Mouse (Mus musculus): Measurements from ENCODE around the gene Epb41l5.

Epb41l5 gene

DNA sequence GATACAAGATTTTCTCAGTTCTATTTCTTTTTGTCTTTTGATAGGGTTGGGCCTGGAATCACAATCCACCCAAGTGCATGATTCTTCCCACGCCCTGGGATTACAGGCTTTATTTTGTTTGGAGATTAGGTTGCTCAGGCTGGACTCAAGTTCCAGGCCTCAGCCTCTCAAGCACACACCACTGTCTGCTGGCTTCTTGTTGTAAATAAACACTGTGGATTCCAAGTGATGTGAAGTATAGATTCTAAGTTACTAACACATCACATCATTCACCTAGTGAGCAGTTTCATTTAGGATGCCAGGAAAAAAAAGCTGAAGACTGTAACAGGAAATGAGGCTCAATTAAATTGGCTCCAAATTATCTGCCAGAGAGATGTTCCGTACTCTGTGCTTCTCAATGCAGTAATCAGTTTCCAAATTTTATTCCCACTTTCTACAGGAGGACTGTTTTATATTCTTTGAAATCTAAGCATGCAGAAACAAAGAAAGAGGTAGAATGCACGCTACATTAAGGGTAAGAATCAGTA, 51.8 kb downstream of the Epb41l5 start:
- DNase-seq (ENCODE audit: low spot score in 2 of 2), result no peak

GRCm38 (mm10) chr1:119590041-119590440, 58.8 kb downstream of the Epb41l5 start:
- DNase-seq (ENCODE audit: low spot score in 2 of 2), result no peak

GRCm38 (mm10) chr1:119584974-119585373, 63.8 kb downstream of the Epb41l5 start:
- DNase-seq (ENCODE audit: low spot score in 2 of 2), result no peak

GRCm38 (mm10) chr1:119570134-119570533, 78.7 kb downstream of the Epb41l5 start:
- no peak for DNase-seq (ENCODE audit: low spot score in 2 of 2)

DNA sequence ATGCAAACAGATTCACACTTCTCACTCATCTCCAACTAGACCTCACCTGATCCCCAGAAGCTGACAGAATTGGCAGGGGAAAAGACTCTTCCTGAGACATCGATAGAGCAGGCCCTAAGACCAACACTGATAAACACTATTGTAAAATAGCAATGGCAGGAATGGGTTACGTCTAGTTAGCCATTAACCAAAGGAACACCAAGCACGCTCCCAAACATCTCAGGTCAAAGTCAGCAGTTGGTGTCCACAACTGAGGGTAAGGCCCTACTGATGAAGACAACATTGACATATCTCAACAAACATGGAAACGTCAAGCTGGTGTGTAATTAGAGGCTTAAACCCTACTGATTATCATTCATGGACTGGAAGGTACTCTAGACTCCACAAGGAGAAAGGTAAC, 83.3 kb downstream of the Epb41l5 start:
- DNase-seq (ENCODE audit: low spot score in 2 of 2), result no peak

- DNase-seq (ENCODE audit: low spot score in 2 of 2), result no peak
These were observed 91.0 kb downstream of the Epb41l5 start for GRCm38 (mm10) chr1:119557641-119558395.

GRCm38 (mm10) chr1:119555651-119556050, 93.1 kb downstream of the Epb41l5 start:
- no peak for DNase-seq (ENCODE audit: low spot score in 2 of 2)

DNA sequence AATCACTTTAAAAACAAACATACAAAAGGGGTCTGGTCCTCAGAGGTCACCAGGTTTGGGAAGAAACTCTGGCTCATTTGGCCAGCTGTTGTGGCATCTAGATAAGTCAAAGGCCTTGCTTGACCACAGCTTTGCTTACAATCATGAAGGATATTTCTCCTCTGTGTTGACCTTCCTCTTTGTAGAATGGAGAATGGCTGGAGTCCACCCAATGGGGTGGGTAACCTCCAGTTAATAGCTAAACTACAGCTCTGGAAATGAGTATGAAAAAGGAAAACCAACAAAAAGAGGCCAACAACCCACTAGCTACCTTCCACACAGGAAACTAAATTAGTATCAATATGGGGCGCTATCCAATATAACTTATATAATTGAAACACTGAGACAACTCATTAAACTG, 97.1 kb downstream of the Epb41l5 start:
- DNase-seq (ENCODE audit: low spot score in 2 of 2), result no peak

DNA sequence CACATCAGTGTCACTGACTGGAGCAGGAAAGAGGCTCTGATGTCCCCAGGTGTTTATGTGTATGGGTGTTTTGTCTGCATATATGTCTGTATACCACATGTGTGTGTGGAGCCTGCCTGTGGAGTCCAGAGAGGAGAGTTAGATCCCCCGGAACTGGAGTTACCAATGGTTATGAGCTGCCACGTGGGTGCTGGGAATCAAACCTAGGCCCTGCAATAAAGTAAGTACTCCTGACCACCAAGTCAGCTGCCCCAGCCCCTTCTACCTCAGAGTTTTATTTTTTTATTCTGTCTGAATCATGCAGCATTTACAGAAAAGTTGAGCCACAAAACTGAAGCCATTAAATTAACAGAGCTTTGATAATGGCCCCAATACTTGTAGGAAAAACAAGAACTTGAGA, 98.7 kb downstream of the Epb41l5 start:
- no peak for DNase-seq (ENCODE audit: low spot score in 2 of 2)

DNA sequence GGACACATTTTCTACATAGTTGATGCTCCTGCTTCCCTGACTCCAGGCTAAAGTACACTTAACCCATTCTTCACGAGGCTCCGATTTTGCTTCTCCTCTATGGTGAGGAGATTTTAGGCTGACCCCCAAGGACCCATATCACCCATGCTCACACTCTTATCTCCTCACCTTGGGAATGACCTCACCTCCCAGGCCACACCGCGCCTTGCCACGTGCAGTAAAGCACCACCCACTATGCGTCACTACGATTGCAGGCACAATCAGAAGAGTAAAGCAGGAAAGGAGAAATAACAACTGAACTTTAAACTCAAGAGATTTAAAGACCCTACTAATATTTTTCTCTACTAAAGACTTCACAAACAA, 99.5 kb downstream of the Epb41l5 start:
- DNase-seq (ENCODE audit: low spot score in 2 of 2), result no peak

DNA sequence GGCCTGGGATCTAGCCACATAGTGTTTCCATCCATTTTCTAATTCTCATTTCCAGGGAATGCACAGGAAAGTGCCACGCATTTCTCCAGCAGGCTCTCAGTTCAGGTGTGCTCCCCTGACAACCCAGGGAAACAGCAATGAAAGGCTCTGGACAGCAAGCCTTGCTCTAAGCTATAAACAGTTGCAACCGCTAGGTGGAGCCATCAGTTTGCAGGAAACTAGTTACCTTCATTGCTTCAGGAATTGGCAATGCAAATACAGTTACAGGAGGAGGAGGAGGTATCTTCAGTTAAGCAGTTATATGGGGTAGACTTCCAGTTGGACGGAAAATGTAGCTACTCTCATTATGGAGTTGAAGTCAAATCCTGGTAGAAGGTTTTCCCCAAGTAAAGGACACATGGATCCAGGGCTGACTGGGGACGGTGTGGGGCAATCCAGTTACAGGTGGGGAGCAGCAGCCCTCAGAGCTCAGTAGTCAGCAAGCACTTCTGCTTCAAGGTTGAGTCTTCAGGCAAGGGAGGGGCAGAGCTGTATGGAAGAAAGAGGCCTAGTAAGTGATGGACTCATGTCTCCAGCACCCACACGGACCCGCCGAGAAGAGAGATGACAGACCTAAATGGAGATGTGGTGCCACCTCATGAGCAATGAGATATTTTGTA, 100.0 kb downstream of the Epb41l5 start:
- peak; percentile 64 to 88 for DNase-seq (ENCODE audit: low spot score in 2 of 2)

- DNase-seq (ENCODE audit: low spot score in 2 of 2), result no peak
These were observed 102.3 kb downstream of the Epb41l5 start for GRCm38 (mm10) chr1:119546490-119546889.

DNA sequence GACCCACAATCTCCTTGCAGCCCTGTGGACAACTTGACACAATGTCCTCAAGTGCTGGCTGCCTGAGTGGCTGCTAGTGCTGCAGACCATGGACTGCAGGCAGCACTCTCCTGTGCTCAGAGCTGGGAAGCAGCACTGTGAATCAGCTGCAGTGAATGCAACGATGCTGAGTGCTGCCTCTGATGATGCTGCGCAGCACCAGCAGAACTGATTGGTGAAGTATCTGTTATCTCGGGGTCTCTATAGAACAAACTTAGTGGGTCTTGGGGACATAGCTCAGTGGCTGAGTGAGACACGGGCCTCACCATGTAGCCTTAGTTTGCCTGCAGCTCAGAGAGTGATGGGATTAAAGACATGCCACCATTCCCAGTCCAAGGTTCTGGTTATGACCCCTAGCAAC, 103.1 kb downstream of the Epb41l5 start:
- DNase-seq (ENCODE audit: low spot score in 2 of 2), result no peak

DNA sequence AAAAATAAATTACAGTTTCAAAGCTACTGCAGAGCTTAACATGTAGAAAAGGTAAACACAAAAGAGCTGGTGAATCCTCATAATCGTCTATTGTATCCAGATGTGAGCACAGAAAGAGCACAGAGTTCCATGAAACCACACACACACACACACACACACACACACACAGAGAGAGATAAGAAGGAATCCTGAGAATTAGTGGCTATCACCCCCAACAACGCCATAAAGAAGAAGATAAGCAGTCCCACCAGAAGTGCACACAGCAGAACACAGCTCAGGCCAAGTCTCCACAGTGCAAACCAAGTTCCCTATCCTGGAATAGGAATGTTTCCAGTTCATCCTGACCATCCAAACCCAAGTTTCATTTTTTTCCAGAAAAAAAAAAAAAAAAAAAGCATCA, 103.6 kb downstream of the Epb41l5 start:
- no peak for DNase-seq (ENCODE audit: low spot score in 2 of 2)

DNA sequence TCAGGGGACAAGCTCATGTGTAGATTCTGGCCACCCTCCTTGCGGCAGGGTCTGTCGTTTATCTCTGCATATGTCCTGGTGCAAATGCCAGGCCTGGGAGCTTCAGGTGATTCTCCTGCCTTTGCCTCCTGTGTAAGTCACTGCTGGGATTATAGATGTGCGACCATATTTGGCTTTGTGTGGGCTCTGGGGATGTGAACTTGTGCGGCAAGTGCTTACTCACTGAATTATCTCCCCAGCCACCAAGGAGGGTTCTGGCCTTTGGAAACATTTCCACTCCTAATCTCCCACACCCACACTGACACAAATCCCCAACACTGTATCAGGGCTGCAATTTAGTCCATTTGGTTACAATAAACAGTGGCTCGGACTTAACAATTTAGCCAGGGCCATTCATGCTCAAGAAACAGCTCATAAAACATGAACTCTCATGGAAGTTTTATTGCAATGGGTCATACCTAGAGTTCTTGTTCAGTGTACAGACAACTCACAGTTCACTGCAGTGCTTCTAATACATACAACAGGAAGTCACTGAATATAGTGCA, 104.1 kb downstream of the Epb41l5 start:
- no peak for DNase-seq (ENCODE audit: low spot score in 2 of 2)

GRCm38 (mm10) chr1:119543316-119543715, 105.5 kb downstream of the Epb41l5 start:
- no peak for DNase-seq (ENCODE audit: low spot score in 2 of 2)

GRCm38 (mm10) chr1:119541570-119541969, 107.2 kb downstream of the Epb41l5 start:
- no peak for DNase-seq (ENCODE audit: low spot score in 2 of 2)

DNA sequence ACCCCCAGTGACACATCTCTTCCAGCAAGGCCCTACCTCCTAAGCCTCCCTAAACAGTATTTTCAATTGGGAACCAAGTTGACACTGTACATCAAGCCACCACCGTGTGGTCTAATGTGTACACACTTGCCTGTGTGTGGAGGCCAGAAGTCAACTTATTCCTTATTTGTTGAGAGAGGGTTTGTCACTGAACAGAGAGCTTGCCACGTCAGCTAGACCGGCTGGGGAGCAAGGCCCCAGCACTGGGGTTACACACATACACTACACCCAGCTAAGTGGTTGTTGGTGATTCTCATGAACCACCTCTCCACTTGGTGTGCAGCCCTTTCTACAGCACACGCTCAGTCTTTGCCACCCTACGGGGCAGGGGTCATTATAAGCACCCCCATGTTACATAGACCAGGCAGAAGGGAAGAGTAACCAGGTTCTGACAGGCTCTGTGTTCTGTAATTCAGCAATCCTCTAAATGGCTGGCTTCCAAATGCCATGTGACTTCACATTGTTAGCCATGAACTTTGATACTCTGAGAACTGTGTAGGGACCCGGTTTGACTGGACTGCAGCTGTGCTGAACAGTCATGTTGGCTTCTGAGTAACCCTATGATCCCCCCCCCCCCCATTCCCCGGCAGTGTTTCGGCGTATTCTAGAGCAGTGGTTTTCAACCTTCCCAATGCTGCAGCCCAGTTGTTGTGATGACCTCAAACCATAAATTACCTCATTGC, 107.8 kb downstream of the Epb41l5 start:
- no peak for DNase-seq (ENCODE audit: low spot score in 2 of 2)

GRCm38 (mm10) chr1:119539252-119539651, 109.5 kb downstream of the Epb41l5 start:
- DNase-seq (ENCODE audit: low spot score in 2 of 2), result no peak

DNA sequence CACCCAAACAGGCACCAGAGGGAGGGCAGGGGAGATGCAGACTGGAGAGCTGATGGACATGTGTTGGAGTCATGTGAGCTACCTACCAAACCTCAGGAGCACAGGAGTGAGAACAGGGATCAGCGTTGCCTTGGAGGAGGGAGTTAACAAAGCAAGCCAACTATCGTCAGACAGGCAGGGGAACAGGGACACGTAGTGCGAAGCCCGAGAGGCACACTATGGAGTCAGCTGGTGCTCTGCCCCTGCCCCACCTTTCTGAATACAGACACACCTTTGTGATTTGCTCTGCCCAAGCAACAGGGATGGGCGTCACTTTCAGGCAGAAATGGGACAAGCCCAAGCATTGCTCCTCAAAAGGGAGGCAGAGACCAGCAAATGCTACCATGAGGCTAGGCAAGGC, 111.1 kb downstream of the Epb41l5 start:
- peak in 1 of 2 experiments; percentile 56 for DNase-seq (ENCODE audit: low spot score in 2 of 2)

DNA sequence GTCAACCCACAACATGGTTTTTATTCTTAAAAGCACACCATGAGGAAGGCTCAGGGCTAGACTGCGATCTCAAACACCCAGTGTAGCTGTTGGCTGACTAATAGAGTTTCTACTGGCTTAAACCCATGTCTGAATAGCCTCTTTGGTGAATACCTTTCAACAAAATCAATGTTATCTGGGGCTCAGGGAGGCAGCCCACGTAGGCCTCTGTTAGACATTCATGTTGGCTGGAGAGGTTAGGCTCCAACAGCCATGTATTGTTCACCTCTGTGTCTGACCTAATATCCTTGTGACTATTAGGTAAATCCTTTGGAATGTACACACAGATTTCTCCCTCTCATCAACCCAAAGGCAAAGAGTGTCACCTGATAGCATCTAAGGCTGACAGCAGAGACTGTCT, 112.7 kb downstream of the Epb41l5 start:
- no peak for DNase-seq (ENCODE audit: low spot score in 2 of 2)

DNA sequence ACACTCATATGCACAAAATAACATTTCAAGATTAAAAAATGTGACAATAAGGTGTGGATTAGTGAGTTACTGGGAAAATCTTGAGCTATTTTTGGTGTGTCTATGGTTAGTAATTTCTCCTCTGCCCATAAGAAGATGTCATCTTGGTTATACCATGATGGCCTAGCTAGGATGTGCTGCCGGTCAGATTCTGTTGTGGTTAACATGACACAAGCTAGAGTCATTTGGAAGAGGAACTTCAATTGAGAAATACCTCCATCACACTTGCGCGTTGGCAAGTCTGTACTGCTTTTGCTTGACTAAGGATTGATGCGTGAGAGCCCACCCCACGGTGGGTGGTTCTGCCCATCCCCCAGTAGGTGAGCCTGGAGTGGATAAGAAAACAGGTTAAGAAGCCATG, 114.5 kb downstream of the Epb41l5 start:
- DNase-seq (ENCODE audit: low spot score in 2 of 2), result no peak
